Mouse (Mus musculus) large intestine, adult 2 months (tissue): ENCODE data around the gene Tmem190. TPM values are rescaled to one million over a fixed set of nuclear protein-coding genes. Genes with fewer than 3 reads are reported as not detected.
A peak's percentile ranks its signal among the peaks of the same experiment; 100 is the strongest.
"Not testable (repeated sequence)": the region's sequence is repeated elsewhere in the genome, so short reads cannot be mapped to it uniquely, and the experiment has no call there.

Experiments used
- DNase-seq: peaks from one replicate; pipeline ENCODE4 v3.0.0-alpha.2; 2012; ENCODE audit warnings: low read depth, low spot score
- WGBS: fragments of 180-500 bp; shearing (Covaris S2); methylation state at CpG from one replicate; pipeline ENCODE4 v1.1.7; 2018; 5-methylcytosine and 5-hydroxymethylcytosine counted together
- polyA plus RNA-seq: library from polyadenylated mRNA; depleted of rRNA; stranded (reverse); fragments of >200 nt; gene quantifications from 2 replicates; pipeline ENCODE4 v1.2.3, GENCODE M21; 2012; rRNA removed

Gene Tmem190
- polyA plus RNA-seq, 1 experiment: not detected

- no peak for DNase-seq
- WGBS: 64% methylated on average over 7 of the region's 7 CpGs
Measured at GRCm38 (mm10) chr7:4806716-4807115, 24.0 kb downstream of the Tmem190 start.

- DNase-seq: not testable (repeated sequence)
- WGBS: 18% methylated on average over 10 of the region's 10 CpGs
Measured at GRCm38 (mm10) chr7:4811131-4811530, 28.4 kb downstream of the Tmem190 start.

GRCm38 (mm10) chr7:4811842-4812302, 29.1 kb downstream of the Tmem190 start:
- no peak for DNase-seq
- WGBS: under 1% methylated on average over 31 of the region's 36 CpGs

GRCm38 (mm10) chr7:4812303-4813104, 29.8 kb downstream of the Tmem190 start, which contains the start of gene Ube2s:
Gene Ube2s, minus strand, starts transcription at chr7:4812590.
- peak; percentile 99 for DNase-seq
- under 1% methylated on average over 62 of the region's 62 CpGs for WGBS

GRCm38 (mm10) chr7:4813105-4813791, 30.5 kb downstream of the Tmem190 start:
- 9% methylated on average over 8 of the region's 8 CpGs for WGBS
- DNase-seq: no peak

GRCm38 (mm10) chr7:4816559-4816958, 33.8 kb downstream of the Tmem190 start:
- no peak for DNase-seq

GRCm38 (mm10) chr7:4820925-4821324, 38.2 kb downstream of the Tmem190 start:
- 85% methylated on average over 7 of the region's 7 CpGs for WGBS
- DNase-seq: not testable (repeated sequence)

- no peak for DNase-seq
- WGBS: 78% methylated on average over 4 of the region's 4 CpGs
Measured at GRCm38 (mm10) chr7:4821690-4822089, 39.0 kb downstream of the Tmem190 start.

- 66% methylated on average over 6 of the region's 6 CpGs for WGBS
- no peak for DNase-seq
Measured at GRCm38 (mm10) chr7:4822162-4822907, 39.6 kb downstream of the Tmem190 start.

- no peak for DNase-seq
- 41% methylated on average over 4 of the region's 4 CpGs for WGBS
Measured at GRCm38 (mm10) chr7:4825365-4825764, 42.6 kb downstream of the Tmem190 start.

GRCm38 (mm10) chr7:4830476-4830875, 47.7 kb downstream of the Tmem190 start:
- WGBS: 27% methylated on average over 12 of the region's 12 CpGs
- no peak for DNase-seq

Other genes starting within 250 kb of the Tmem190 start
- 4.5 and 5.3 TPM in 2 replicates for gene Syt5, start 235.4 kb upstream of the Tmem190 start, polyA plus RNA-seq
- 85.7 and 191 TPM in 2 replicates for gene Ptprh, start 178.9 kb upstream of the Tmem190 start, polyA plus RNA-seq
- gene Tmem86b, start 151.5 kb upstream of the Tmem190 start, polyA plus RNA-seq: 72.9 and 162 TPM in 2 replicates
- 104 and 150 TPM in 2 replicates for gene Ppp6r1, start 123.9 kb upstream of the Tmem190 start, polyA plus RNA-seq
- 32.7 and 34.4 TPM in 2 replicates for gene Hspbp1, start 97.9 kb upstream of the Tmem190 start, polyA plus RNA-seq
- 1.7 and 2.3 TPM in 2 replicates for gene Brsk1, start 92.3 kb upstream of the Tmem190 start, polyA plus RNA-seq
- 84.0 and 118 TPM in 2 replicates for gene Tmem150b, start 57.7 kb upstream of the Tmem190 start, polyA plus RNA-seq
- 95.6 and 126 TPM in 2 replicates for gene Kmt5c, start 42.8 kb upstream of the Tmem190 start, polyA plus RNA-seq
- 45.0 and 50.2 TPM in 2 replicates for gene Cox6b2, start 29.8 kb upstream of the Tmem190 start, polyA plus RNA-seq
- not detected in 2 replicates for gene Fam71e2, start 11.6 kb upstream of the Tmem190 start, polyA plus RNA-seq
- 0.11 and 0.81 TPM in 2 replicates for gene Il11, start 78 bp upstream of the Tmem190 start, polyA plus RNA-seq
- 81.4 and 90.8 TPM in 2 replicates for gene Tmem238, start 6.7 kb downstream of the Tmem190 start, polyA plus RNA-seq
- 510 and 604 TPM in 2 replicates for gene Rpl28, start 9.9 kb downstream of the Tmem190 start, polyA plus RNA-seq
- 348 and 501 TPM in 2 replicates for gene Ube2s, start 29.7 kb downstream of the Tmem190 start, polyA plus RNA-seq
- gene Shisa7, start 61.8 kb downstream of the Tmem190 start, polyA plus RNA-seq: 0.78 and 0.86 TPM in 2 replicates
- 20.4 and 27.2 TPM in 2 replicates for gene Isoc2b, start 87.3 kb downstream of the Tmem190 start, polyA plus RNA-seq
- 14.7 and 16.2 TPM in 2 replicates for gene Isoc2a, start 94.2 kb downstream of the Tmem190 start, polyA plus RNA-seq
- not detected in 2 replicates for gene Gm36210, start 123.6 kb downstream of the Tmem190 start, polyA plus RNA-seq
- gene Zfp628, start 132.3 kb downstream of the Tmem190 start, polyA plus RNA-seq: 12.7 and 14.6 TPM in 2 replicates
- gene Nat14, start 139.1 kb downstream of the Tmem190 start, polyA plus RNA-seq: 4.3 and 7.1 TPM in 2 replicates
- 2.9 and 3.6 TPM in 2 replicates for gene Ssc5d, start 142.8 kb downstream of the Tmem190 start, polyA plus RNA-seq
- 0.06 and 0.18 TPM in 2 replicates for gene Sbk2, start 181.5 kb downstream of the Tmem190 start, polyA plus RNA-seq
- not detected in 2 replicates for gene Sbk3, start 188.2 kb downstream of the Tmem190 start, polyA plus RNA-seq
- gene Zfp579, start 213.2 kb downstream of the Tmem190 start, polyA plus RNA-seq: 30.6 and 33.2 TPM in 2 replicates
- gene Zfp524, start 231.5 kb downstream of the Tmem190 start, polyA plus RNA-seq: 39.4 and 44.3 TPM in 2 replicates
- 22.2 and 29.6 TPM in 2 replicates for gene Fiz1, start 231.8 kb downstream of the Tmem190 start, polyA plus RNA-seq
- gene Gm44973, start 232.6 kb downstream of the Tmem190 start, polyA plus RNA-seq: 0.37 TPM in 1 of 2 replicates, not detected in the other
- 14.2 and 20.5 TPM in 2 replicates for gene Zfp865, start 237.4 kb downstream of the Tmem190 start, polyA plus RNA-seq
- gene Ccdc106, start 237.6 kb downstream of the Tmem190 start, polyA plus RNA-seq: 1.4 and 1.8 TPM in 2 replicates